Mouse (Mus musculus) right cerebral cortex, adult 2 months (tissue): ENCODE measurements around the gene AB124611.
"Not testable (repeated sequence)": the region's sequence is repeated elsewhere in the genome, so short reads cannot be mapped to it uniquely, and the experiment has no call there.

ENCODE experiments used
- DNase-seq, 2 experiments: peaks; one replicate each; pipeline ENCODE4 v3.0.0; 2021 to 2022; ENCODE audit warnings: low spot score in 2 of 2

AB124611 gene

DNA sequence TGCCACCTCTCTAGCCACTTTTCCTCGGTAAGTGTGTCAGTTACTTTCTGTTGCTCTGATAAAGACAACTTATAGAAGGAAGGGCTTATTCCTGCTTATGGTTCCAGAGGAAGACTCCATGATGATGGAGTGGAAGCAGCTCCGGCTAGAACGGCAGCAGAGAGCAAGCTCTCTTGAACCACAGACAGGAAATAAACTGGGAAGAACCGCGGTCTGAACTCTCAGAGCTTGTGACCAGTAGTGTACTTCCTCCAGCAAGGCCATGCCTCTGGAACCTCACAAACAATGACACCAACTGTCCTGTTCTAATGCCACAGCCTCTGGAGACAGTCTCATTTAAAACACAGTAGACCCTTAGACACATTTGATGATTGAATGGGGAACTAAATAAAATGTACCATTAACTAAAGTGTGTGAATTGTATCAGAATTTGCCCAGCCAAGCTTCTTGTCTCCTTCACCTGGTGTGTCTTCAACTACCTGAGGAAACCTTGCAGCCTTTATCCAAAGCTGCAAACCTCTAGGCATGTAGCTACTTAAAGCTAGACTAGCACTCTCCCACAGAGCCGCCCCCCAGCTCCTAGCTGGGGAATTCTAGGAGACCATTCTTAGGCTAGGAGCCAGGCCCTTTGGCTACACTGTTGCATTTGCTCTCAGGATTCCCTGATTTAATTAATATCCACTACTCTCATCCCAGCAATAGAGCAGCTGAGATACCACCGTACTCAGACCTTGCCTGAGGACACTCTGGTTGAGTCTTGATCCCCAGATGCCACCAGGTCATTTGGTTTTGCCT lies 637 bp upstream of the AB124611 start:
- DNase-seq: no peak

- no peak for DNase-seq
These were observed 613 bp downstream of the AB124611 start for GRCm38 (mm10) chr9:21526634-21526944.

DNA sequence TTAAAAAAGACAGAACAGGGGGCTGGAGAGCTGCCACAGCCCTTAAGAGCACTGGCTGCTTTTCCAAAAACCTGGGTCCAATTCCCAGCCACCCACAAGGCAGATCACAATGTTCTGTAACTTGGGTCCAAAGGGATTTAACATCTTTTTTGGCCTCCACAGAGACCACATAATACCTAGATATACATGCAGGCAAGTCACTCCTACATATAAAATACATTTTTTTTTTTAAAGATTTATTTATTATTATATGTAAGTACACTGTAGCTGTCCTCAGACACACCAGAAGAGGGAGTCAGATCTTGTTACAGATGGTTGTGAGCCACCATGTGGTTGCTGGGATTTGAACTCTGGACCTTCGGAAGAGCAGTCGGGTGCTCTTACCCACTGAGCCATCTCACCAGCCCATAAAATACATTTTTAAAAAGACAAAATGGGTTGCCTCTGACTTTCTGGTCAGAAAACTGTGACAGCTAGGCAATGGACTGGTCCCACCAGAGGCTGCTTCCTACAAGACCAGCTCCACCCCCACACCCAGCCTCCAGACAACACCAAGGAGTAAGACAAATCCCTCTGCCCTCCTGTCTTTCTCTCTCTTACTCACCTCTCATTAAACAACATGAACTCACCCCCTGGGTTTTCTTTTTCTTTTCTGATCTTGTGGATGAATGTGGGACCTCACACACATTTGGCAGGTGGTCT lies 1.3 kb downstream of the AB124611 start:
- no peak for DNase-seq

DNA sequence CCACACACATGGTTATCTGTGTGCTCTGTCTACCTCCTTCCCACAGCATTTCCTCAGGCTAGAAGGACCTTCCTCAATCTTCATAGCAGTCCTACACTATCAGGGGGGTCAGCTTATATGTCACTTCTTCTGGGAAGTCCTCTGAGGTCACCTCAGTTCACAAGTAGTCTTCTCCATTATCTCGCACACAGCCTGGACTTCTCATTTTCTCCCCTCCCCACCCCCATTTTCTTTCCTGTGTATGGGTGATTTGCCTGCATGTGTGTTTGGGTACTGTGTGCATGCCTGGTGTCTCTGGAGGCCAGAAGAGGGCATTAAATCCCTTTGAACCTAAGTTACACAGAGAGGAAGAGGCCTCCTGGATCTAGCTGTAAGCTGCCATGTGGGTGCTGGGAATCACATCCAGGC lies 1.9 kb downstream of the AB124611 start:
- no peak for DNase-seq

GRCm38 (mm10) chr9:21536501-21536900 lies 10.5 kb downstream of the AB124611 start:
- DNase-seq: no peak

GRCm38 (mm10) chr9:21537009-21537408 lies 11.0 kb downstream of the AB124611 start:
- no peak for DNase-seq

GRCm38 (mm10) chr9:21539981-21540753 lies 14.2 kb downstream of the AB124611 start:
- DNase-seq: no peak

- not testable (repeated sequence) for DNase-seq
These were observed 16.0 kb downstream of the AB124611 start for GRCm38 (mm10) chr9:21542001-21542400.

GRCm38 (mm10) chr9:21545351-21545915 lies 19.5 kb downstream of the AB124611 start:
- DNase-seq: no peak

DNA sequence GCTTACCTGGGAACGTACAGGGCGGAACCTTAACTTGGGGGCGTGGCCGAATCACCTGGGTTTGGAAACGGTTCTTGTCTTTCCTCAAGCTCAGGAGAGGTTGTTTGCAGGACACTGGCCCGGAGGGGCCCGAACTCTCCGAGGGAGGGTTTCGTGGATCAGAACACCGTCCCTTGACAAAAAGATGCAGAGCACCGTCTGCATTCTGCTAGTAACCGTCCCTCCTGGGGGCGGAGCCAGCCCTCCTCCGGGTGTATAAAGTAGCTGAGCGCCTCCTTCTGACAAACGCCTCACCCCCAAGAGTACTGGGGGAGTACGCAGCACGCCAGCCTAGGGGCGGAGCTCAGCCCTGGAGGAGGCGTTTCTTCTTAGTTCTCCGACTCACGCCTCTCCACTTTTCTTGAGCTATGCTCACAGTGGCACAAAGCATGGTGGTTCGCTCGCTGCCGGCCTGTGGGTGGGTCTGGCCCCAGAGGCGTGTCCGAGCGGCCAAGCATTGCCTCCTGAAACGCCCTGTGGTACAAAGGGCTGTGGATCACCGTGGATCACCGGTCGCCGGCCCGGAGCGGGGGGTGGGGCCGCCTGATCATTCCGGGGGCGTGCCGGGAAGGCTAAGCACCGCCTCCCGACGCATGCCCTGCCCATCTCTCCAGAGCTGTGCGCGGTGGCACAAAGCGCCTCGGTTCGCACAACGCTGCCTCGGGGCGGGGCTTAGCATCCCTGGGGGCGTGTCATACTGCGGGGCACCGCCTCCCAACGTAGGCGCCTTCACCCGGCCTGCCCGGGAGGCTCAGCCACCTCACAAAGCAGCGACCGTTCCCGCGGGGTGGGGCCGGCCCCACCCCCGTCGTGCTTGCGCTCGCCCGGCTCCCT lies 20.2 kb downstream of the AB124611 start:
- DNase-seq: peak; percentile 98

- DNase-seq: no peak
These were observed 20.8 kb downstream of the AB124611 start, which contains the start of gene Carm1 for GRCm38 (mm10) chr9:21546789-21547074. Gene Carm1, plus strand, starts transcription at chr9:21546894.

- DNase-seq: peak; percentile 18 to 62
These were observed 21.3 kb downstream of the AB124611 start for GRCm38 (mm10) chr9:21547075-21547941.

- no peak for DNase-seq
These were observed 25.1 kb downstream of the AB124611 start for GRCm38 (mm10) chr9:21551049-21551448.

DNA sequence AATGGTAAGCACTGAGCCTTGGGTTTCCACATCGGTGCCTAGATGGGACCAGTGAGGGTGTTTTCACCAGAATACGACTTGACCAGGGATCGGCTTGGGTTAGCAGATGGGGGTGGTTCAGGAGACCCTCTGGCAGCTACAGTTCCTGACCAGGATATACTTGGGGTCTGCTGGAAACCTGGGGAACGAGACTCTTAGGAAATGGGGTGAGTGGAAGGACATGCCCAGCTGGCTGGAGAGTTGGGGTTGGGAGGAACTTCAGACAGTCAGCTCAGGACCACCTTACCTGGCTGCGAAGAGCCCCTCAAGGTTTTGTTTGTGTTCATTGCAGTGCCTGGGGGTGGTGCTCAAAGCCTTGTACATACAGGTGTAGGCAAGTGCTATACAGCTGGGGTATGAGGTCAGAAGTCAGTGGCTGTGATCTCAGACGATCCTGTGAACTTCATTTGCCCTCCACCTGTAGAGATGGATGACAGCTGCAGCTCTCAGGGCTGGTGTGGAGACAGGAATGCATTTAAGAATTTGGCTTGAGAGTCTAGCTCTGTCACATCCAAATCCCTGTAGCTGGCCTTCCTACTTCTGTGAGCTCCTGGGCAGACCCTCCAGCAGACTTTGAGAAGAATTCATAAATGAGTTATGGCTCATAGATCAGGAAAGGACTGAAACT lies 27.8 kb downstream of the AB124611 start:
- no peak for DNase-seq

GRCm38 (mm10) chr9:21555198-21555742 lies 29.3 kb downstream of the AB124611 start:
- DNase-seq: no peak

DNA sequence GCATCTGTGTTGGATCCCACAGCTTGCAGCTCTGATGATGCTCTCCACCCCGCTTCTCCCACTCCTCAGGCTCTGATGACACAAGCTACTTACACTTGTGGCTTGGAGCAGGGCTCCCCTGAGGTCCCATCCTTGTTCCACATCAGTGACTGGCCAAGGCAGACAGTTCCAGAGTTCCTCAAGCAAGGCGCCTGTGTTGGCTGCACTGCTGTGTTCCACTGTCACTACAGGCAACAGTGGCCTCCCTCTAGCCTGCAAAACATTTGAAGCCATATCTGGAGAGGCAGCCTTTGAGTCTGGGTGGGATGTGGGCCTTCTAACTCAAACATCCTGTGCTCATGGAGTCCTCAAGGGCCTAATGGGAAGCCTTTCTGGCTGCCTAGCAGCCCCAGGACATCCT lies 31.0 kb downstream of the AB124611 start:
- no peak for DNase-seq

DNA sequence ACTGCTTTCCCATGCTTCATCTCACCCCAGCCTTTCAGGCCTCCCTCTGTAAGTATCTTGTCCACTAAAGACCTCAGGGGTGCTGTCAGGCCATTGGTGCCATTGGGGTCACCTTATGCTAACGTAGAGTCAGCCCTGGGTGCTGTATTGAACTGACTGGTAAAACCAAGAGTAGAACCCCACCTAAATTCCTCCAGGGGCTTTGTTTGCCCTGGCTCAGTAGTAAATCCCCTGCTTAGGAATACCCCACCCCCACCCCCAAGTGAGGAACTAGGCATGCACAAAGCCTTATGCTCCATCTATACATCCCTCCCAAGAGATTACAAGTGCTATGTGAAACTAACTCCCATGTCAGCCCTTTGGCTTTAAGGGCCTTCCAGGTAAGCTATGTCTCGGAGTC lies 31.6 kb downstream of the AB124611 start:
- DNase-seq: no peak

GRCm38 (mm10) chr9:21558366-21558765 lies 32.4 kb downstream of the AB124611 start:
- DNase-seq: no peak

- no peak for DNase-seq
These were observed 33.2 kb downstream of the AB124611 start for GRCm38 (mm10) chr9:21559151-21559550.

DNA sequence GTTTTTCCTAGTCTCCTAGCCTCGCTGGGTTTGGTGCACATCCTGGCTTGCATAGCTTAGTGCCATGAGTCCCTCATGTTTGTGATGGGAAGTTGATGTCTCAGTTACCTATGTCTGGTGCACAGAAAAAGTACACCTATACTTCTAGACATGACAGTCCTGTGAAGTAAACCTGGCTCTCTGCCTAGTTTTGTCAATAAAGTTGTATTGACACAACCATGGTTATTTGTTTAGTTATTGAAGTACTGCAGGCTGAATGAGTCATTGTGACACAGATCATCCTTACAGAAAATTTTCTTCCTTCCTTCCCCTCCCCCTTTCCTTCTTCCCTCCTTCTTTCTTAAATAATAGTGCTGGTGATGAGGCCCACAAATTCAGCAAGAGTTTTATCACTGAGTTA lies 38.4 kb downstream of the AB124611 start:
- no peak for DNase-seq
